Mouse (Mus musculus): Measurements from ENCODE around the gene Kif28. TPM values are rescaled to one million over a fixed set of nuclear protein-coding genes. Genes with fewer than 3 reads are reported as not detected.
"Not testable (repeated sequence)": the region's sequence is repeated elsewhere in the genome, so short reads cannot be mapped to it uniquely, and the experiment has no call there.

Gene Kif28
- polyA plus RNA-seq, 1 experiment from 2014 or later = not detected

DNA sequence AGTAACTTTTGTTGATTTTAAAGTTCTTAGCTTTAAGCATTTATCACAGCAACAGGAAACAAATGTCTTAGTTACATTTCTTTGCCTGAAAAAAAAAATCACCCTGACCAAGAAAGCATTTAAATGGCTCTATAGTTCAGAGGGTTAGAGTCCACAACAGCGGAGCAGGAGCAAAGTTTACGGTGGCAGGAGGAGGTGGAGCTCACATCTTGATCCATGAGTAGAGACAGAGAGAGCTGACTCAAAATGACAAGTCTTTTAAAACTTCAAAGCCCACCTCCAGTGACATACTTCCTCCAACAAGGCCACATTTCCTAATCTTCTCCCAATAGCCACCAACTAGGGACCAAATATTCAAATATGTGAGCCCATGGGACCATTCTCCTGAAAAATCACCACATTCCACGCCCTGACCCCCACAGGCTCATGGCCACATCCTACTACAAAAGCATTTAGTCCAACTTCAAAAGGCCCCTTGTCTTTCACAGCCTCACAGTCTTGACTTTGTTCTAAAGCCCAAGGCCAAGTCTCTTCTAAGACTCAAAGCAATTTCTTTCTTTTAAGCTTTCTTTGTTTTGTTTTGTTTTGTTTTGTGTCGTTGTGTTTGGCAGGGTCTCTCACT is 80.7 kb downstream of the Kif28 start:
- no peak overlapping the region for H3K4me3 ChIP-seq (ENCODE audit: low read length)
- 62% methylated on average over 4 of the region's 4 CpGs for WGBS
- H3K9me3 ChIP-seq (ENCODE audit: low read length) = no peaks in the 10 kb centered on the region
- no peak overlapping the region for H3K27ac ChIP-seq (ENCODE audit: low read length)
- no peak for ATAC-seq (ENCODE audit: low FRiP score, low TSS enrichment)
- no peak overlapping the region for H3K4me2 ChIP-seq (replicated peaks; ENCODE audit: low read depth, low read length)
- no peaks in the 10 kb centered on the region for H3K27me3 ChIP-seq (ENCODE audit: insufficient read depth, low read length)
- peaks cover 4% of the 10 kb centered on the region for H3K4me1 ChIP-seq (ENCODE audit: insufficient read depth, low read length)
- no peak overlapping the region for H3K9ac ChIP-seq (replicated peaks; ENCODE audit: low read length)
- no peaks in the 10 kb centered on the region for H3K36me3 ChIP-seq (ENCODE audit: insufficient read depth, low read length)

DNA sequence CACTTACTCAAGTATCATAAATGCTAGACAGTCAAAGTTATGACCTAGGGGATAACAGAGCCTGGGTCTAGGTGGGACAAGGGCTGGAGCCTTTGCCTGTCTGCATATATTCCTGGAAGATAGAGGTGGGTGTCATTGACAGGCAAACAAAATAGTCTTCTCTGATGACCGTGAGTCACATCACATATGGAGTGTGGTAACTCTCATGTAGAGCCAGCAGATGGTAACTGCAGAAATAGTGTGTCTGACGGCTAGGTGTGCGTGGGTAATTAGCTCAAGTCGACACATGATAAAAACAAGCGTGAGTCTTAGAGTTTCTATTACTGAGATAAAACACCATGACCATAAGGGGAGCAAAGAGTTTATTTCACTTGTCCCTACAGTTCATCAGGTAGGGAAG is 82.0 kb downstream of the Kif28 start:
- H3K4me2 ChIP-seq (replicated peaks; ENCODE audit: low read depth, low read length) = no peak overlapping the region
- no peaks in the 10 kb centered on the region; the same call in 1 of the 2 replicates for H3K4me1 ChIP-seq (ENCODE audit: insufficient read depth, low read length)
- H3K4me3 ChIP-seq (ENCODE audit: low read length) = no peak overlapping the region
- H3K9ac ChIP-seq (replicated peaks; ENCODE audit: low read length) = no peak overlapping the region
- H3K27ac ChIP-seq (ENCODE audit: low read length) = no peak overlapping the region
- 88% methylated on average over 5 of the region's 5 CpGs for WGBS
- no peaks in the 10 kb centered on the region for H3K27me3 ChIP-seq (ENCODE audit: insufficient read depth, low read length)
- no peaks in the 10 kb centered on the region for H3K36me3 ChIP-seq (ENCODE audit: insufficient read depth, low read length)
- no peak for ATAC-seq (ENCODE audit: low FRiP score, low TSS enrichment)
- H3K9me3 ChIP-seq (ENCODE audit: low read length) = no peaks in the 10 kb centered on the region

DNA sequence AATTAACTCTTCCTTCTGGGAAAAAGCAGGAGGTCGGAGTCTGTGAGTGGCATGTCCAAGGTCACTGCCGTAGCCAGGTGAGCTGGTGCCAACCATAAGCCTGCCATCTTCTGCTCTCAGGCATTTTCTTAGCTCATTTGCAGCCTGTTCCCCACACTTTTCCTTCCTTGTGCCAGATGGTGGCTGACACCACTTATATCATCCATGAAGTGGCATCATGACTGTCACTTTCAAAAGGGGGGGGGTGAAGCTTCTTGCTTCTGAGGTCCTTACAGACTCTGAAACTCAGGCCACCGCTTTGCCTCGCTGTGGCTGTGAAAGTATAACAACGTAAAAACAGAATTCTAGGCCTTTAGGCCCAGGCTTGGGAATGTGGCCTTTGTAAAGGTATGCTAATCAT is 93.8 kb downstream of the Kif28 start:
- Histone ChIP-seq H3K4me1 (ENCODE audit: insufficient read depth, low read length) (no peaks in the 10 kb centered on the region), H3K4me3 (ENCODE audit: low read length) (no peak overlapping the region), H3K27me3 (ENCODE audit: insufficient read depth, low read length) (no peaks in the 10 kb centered on the region), H3K9me3 (ENCODE audit: low read length) (no peaks in the 10 kb centered on the region), H3K4me2 (replicated peaks; ENCODE audit: low read depth, low read length) (no peak overlapping the region), H3K36me3 (ENCODE audit: insufficient read depth, low read length) (no peaks in the 10 kb centered on the region), H3K27ac (ENCODE audit: low read length) (no peak overlapping the region), H3K9ac (replicated peaks; ENCODE audit: low read length) (no peak overlapping the region)
- 86% methylated on average over 5 of the region's 5 CpGs for WGBS
- ATAC-seq (ENCODE audit: low FRiP score, low TSS enrichment) = no peak

DNA sequence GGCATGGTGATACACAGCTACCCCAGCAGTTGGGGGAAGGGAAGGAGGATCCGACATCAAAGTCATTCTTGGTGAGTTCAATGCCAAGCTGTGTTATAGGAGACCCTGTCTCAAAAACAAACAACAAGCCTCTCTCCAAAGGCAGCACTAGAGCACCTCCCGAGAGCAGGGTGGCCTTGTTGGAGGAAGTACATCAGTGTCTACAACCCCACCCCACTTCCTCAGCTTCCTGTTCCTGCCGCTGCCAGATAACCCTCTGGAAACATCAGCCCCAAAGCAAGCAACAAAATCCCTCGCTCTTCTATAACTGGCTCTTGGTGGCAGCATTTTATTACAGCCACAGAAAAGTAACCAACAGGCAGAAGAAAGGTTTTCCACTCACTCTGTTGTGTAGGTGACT is 94.8 kb downstream of the Kif28 start:
- no peak overlapping the region for H3K27ac ChIP-seq (ENCODE audit: low read length)
- H3K27me3 ChIP-seq (ENCODE audit: insufficient read depth, low read length) = no peaks in the 10 kb centered on the region
- H3K4me2 ChIP-seq (replicated peaks; ENCODE audit: low read depth, low read length) = no peak overlapping the region
- no peak for ATAC-seq (ENCODE audit: low FRiP score, low TSS enrichment)
- 52% methylated on average over 4 of the region's 4 CpGs for WGBS
- no peaks in the 10 kb centered on the region for H3K4me1 ChIP-seq (ENCODE audit: insufficient read depth, low read length)
- H3K4me3 ChIP-seq (ENCODE audit: low read length) = no peak overlapping the region
- no peak overlapping the region for H3K9ac ChIP-seq (replicated peaks; ENCODE audit: low read length)
- H3K36me3 ChIP-seq (ENCODE audit: insufficient read depth, low read length) = no peaks in the 10 kb centered on the region
- H3K9me3 ChIP-seq (ENCODE audit: low read length) = no peaks in the 10 kb centered on the region

DNA sequence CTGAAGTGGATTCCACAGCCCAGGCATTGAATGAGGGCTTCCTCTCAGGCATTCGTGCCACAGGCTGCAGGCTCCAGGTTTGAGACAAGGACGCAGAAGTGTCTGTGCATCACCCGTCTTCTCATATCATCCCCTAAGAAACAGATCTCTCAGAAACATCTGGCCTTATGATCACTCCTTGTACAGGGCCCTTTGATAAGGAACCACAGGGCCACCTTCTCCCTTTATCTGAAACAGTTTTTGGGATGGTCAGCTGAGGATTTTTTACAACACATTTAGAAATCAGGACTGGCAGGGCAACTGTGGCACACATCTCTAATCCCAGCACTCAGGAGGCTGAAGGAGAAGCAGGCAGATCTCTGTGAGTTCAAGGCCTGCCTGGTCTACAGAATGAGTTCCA is 95.7 kb downstream of the Kif28 start:
- H3K4me2 ChIP-seq (replicated peaks; ENCODE audit: low read depth, low read length) = no peak overlapping the region
- 83% methylated on average over 3 of the region's 3 CpGs for WGBS
- H3K27me3 ChIP-seq (ENCODE audit: insufficient read depth, low read length) = no peaks in the 10 kb centered on the region
- H3K4me3 ChIP-seq (ENCODE audit: low read length) = no peak overlapping the region
- H3K27ac ChIP-seq (ENCODE audit: low read length) = no peak overlapping the region
- no peak overlapping the region for H3K9ac ChIP-seq (replicated peaks; ENCODE audit: low read length)
- H3K4me1 ChIP-seq (ENCODE audit: insufficient read depth, low read length) = no peaks in the 10 kb centered on the region
- H3K36me3 ChIP-seq (ENCODE audit: insufficient read depth, low read length) = no peaks in the 10 kb centered on the region
- ATAC-seq (ENCODE audit: low FRiP score, low TSS enrichment) = no peak
- no peaks in the 10 kb centered on the region for H3K9me3 ChIP-seq (ENCODE audit: low read length)

DNA sequence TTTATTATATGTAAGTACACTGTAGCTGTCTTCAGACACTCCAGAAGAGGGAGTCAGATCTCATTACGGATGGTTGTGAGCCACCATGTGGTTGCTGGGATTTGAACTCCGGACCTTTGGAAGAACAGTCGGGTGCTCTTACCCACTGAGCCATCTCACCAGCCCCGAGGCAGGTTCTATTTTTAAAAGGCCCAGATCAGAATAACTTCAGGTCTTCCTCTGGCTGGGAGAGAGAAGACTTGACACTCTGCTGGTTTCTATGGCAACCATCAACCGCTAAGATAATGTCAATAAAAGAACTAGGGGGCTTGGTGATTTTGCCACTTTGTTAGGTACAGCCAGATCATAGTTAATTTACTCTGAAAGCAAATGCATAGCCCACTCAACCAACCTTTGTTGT is 96.4 kb downstream of the Kif28 start:
- not testable (repeated sequence) for H3K4me3 ChIP-seq (ENCODE audit: low read length); H3K9me3 ChIP-seq (ENCODE audit: low read length); H3K9ac ChIP-seq (replicated peaks; ENCODE audit: low read length); H3K36me3 ChIP-seq (ENCODE audit: insufficient read depth, low read length); H3K4me2 ChIP-seq (replicated peaks; ENCODE audit: low read depth, low read length); H3K27me3 ChIP-seq (ENCODE audit: insufficient read depth, low read length); H3K4me1 ChIP-seq (ENCODE audit: insufficient read depth, low read length); ATAC-seq (ENCODE audit: low FRiP score, low TSS enrichment); H3K27ac ChIP-seq (ENCODE audit: low read length)
- 79% methylated on average over 4 of the region's 5 CpGs for WGBS

DNA sequence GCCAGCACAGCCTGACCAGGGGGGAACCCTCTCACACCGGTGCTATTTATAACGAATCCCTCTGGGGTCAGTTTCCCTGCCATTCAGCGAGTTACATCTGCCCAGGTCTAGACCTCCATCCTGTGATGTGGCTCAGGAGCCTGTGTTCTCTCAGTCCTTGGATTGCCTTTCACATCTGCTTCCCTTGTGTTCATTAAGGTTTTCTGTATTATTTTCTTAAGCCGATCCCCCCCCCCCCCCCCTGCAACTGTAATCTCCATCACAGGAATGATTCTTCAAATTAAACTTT is 99.1 kb downstream of the Kif28 start:
- Histone ChIP-seq H3K9me3 (ENCODE audit: low read length) (no peaks in the 10 kb centered on the region), H3K27me3 (ENCODE audit: insufficient read depth, low read length) (no peaks in the 10 kb centered on the region), H3K27ac (ENCODE audit: low read length) (no peak overlapping the region), H3K9ac (replicated peaks; ENCODE audit: low read length) (no peak overlapping the region), H3K4me1 (ENCODE audit: insufficient read depth, low read length) (no peaks in the 10 kb centered on the region), H3K36me3 (ENCODE audit: insufficient read depth, low read length) (no peaks in the 10 kb centered on the region), H3K4me3 (ENCODE audit: low read length) (peak overlapping the region; percentile 8; the same call in 1 of the 2 replicates), H3K4me2 (replicated peaks; ENCODE audit: low read depth, low read length) (peak overlapping the region; percentile 35)
- WGBS = 32% methylated on average over 4 of the region's 4 CpGs
- no peak for ATAC-seq (ENCODE audit: low FRiP score, low TSS enrichment)

Other genes with a start within 250 kb of the Kif28 start
- gene Smyd3, start 227.2 kb downstream of the Kif28 start, polyA plus RNA-seq (2015; fragmentation: Nextera tagmentation; extraction: Ambion mirVana) = 20.2 and 21.4 TPM in 2 replicates
- 27.1 and 38.0 TPM in 2 replicates for gene Tfb2m, start 199.0 kb downstream of the Kif28 start, polyA plus RNA-seq (2015; fragmentation: Nextera tagmentation; extraction: Ambion mirVana)
- 16.3 and 16.5 TPM in 2 replicates for gene Cnst, start 198.9 kb downstream of the Kif28 start, polyA plus RNA-seq (2015; fragmentation: Nextera tagmentation; extraction: Ambion mirVana)
- 72.8 and 76.2 TPM in 2 replicates for gene Sccpdh, start 77.1 kb downstream of the Kif28 start, polyA plus RNA-seq (2015; fragmentation: Nextera tagmentation; extraction: Ambion mirVana)
- gene Gm10518, start 58.1 kb upstream of the Kif28 start, polyA plus RNA-seq (2015; fragmentation: Nextera tagmentation; extraction: Ambion mirVana) = not detected in 2 replicates
- 21.2 and 26.0 TPM in 2 replicates for gene Ahctf1, start 58.4 kb upstream of the Kif28 start, polyA plus RNA-seq (2015; fragmentation: Nextera tagmentation; extraction: Ambion mirVana)
- gene Cdc42bpa, start 215.2 kb upstream of the Kif28 start, polyA plus RNA-seq (2015; fragmentation: Nextera tagmentation; extraction: Ambion mirVana) = 15.1 and 15.8 TPM in 2 replicates

All from kidney, embryonic 16.5 days (tissue).